Mouse (Mus musculus): Measurements from ENCODE around the gene Ppp1r3g. TPM values are rescaled to one million over a fixed set of nuclear protein-coding genes. Genes with fewer than 3 reads are reported as not detected.

Ppp1r3g gene
- polyA plus RNA-seq, 1 experiment from 2014 or later: 1.1 TPM

DNA sequence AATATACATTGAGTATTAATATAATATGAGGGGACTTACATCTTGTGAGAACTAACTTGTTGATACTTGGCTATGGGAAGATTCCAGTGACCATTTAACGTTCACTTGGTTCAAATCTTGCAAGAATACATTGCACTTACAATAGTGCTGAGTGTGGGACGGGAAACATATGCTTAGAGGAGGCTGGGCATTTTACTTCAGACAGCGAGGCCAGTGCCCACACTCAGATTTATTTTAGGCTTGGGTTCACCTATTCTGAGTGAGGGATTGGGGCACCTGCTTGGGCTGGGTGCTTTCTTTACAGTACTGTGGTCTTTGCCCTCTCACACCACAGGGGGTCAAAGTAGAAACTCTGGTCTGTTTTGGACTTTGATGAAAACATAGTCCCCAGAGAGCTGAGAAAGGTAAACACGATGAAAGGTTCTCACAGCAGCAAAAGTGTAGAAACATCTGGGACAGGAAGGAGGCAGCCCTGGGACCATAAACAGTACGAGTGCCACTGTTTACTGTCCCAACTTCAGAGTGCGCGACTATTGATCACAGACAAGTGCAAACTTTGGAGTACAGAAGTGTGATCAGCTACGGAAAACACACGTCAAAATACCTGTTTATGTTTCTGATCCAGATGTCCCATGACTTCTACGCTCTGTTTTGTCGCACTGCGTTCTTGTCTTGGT, 890 bp downstream of the Ppp1r3g start:
- no peak for ATAC-seq (ENCODE audit: low FRiP score)
- H3K4me3 ChIP-seq (ENCODE audit: low read depth, low read length): no peak overlapping the region
- H3K9me3 ChIP-seq (ENCODE audit: control insufficient read depth, low read length): no peaks in the 10 kb centered on the region
- 81% methylated on average over 12 of the region's 12 CpGs for WGBS
- DNase-seq (ENCODE audit: low spot score, missing footprints): no peak
- H3K27ac ChIP-seq (ENCODE audit: low read depth, low read length): no peak overlapping the region
- H3K9ac ChIP-seq (ENCODE audit: low read length): no peak overlapping the region
- H3K4me2 ChIP-seq: no peak overlapping the region
- no peaks in the 10 kb centered on the region for H3K36me3 ChIP-seq (ENCODE audit: control insufficient read depth, insufficient read depth, low read length)
- no peaks in the 10 kb centered on the region for H3K4me1 ChIP-seq (ENCODE audit: control insufficient read depth, insufficient read depth, low read length)
- H3K27me3 ChIP-seq (ENCODE audit: control insufficient read depth, insufficient read depth, low read length): no peaks in the 10 kb centered on the region

DNA sequence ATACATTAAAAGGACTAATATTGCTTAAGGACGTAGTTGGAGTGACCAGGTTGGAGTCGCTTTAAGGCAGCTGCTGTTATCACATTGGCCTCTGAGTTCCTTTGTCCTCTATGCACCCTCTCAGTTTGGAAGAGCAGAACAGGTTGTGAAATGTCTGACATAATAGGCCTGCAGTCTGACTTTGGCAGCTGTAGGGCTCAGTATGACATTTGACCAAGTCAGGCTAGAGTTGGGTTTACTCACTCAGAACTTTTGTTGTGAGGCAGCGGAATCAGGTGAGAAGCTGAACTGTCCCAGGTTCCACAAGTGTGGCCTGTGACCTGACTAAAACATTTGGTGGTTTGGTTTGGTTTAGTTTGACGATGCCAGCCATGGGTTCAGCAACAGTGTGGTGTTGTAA, 4.9 kb downstream of the Ppp1r3g start:
- Histone ChIP-seq H3K27me3 (ENCODE audit: control insufficient read depth, insufficient read depth, low read length) (peaks cover 6% of the 10 kb centered on the region), H3K4me2 (no peak overlapping the region), H3K4me1 (ENCODE audit: control insufficient read depth, insufficient read depth, low read length) (peaks cover 4% of the 10 kb centered on the region), H3K36me3 (ENCODE audit: control insufficient read depth, insufficient read depth, low read length) (no peaks in the 10 kb centered on the region), H3K27ac (ENCODE audit: low read depth, low read length) (no peak overlapping the region), H3K9me3 (ENCODE audit: control insufficient read depth, low read length) (no peaks in the 10 kb centered on the region), H3K9ac (ENCODE audit: low read length) (no peak overlapping the region), H3K4me3 (ENCODE audit: low read depth, low read length) (no peak overlapping the region)
- 93% methylated on average over 4 of the region's 4 CpGs for WGBS
- DNase-seq (ENCODE audit: low spot score, missing footprints) (no peak), ATAC-seq (ENCODE audit: low FRiP score) (no peak)

DNA sequence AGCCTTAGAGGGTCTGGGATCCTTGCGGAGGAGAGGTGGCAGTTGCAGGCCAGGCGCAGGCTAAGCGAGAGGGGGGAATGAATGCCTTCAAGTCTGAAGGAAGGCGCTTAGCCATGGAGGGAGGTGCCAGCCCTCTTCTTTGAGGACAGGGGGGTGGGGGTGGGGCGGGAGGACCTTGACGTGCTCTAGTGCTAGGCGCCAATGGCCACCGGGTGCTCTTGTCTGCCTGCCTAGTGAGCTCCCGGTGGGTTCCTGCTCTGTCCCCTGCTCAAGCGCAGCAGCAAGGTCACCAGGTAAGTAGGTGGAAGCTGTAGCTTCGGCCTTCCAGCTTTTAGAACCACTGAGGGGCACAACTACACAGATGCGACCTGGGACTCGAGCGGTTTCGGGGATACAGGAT, 9.1 kb downstream of the Ppp1r3g start:
- Histone ChIP-seq H3K27me3 (ENCODE audit: control insufficient read depth, insufficient read depth, low read length) (peaks cover 20% of the 10 kb centered on the region), H3K36me3 (ENCODE audit: control insufficient read depth, insufficient read depth, low read length) (no peaks in the 10 kb centered on the region), H3K9me3 (ENCODE audit: control insufficient read depth, low read length) (no peaks in the 10 kb centered on the region), H3K27ac (ENCODE audit: low read depth, low read length) (no peak overlapping the region), H3K4me1 (ENCODE audit: control insufficient read depth, insufficient read depth, low read length) (peaks cover 4% of the 10 kb centered on the region), H3K4me2 (peak overlapping the region; percentile 100), H3K9ac (ENCODE audit: low read length) (peak overlapping the region; percentile 61; the same call in 1 of the 2 replicates), H3K4me3 (ENCODE audit: low read depth, low read length) (peak overlapping the region; percentile 59)
- DNase-seq (ENCODE audit: low spot score, missing footprints) (peak; percentile 84), ATAC-seq (ENCODE audit: low FRiP score) (peak; percentile 56)
- 1% methylated on average over 15 of the region's 15 CpGs for WGBS

DNA sequence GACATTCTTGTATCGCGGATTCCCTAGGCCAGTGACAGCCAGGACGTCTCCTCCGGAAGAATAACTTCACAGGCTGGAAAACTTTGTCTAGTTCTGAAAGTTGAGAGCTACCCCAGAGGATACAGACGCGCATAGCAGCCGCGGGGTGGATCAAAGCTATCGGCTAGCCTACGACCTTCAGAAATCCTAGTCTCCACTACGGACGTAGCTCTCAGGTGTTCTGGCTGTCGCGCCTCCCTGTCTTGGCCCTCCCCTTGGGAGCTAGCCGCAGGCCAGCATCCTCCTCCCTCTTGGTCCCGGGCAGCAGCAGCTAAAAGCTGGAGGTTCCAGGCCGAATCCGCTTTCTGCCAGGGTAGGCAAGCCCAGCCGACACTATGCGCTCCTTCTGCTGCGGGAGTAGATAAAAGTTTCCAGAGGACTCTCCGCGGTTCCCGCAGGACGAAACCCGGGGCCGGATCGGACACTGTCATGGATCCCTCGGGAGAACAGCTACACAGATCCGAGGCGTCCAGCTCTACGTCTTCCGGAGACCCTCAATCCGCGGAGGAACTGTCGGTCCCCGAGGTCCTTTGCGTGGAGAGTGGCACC, 9.6 kb downstream of the Ppp1r3g start:
- ATAC-seq (ENCODE audit: low FRiP score) (peak; percentile 63), DNase-seq (ENCODE audit: low spot score, missing footprints) (peak; percentile 97)
- Histone ChIP-seq H3K4me2 (peak overlapping the region; percentile 100), H3K27me3 (ENCODE audit: control insufficient read depth, insufficient read depth, low read length) (peaks cover 20% of the 10 kb centered on the region), H3K4me1 (ENCODE audit: control insufficient read depth, insufficient read depth, low read length) (peaks cover 4% of the 10 kb centered on the region), H3K9ac (ENCODE audit: low read length) (peak overlapping the region; percentile 61), H3K27ac (ENCODE audit: low read depth, low read length) (no peak overlapping the region), H3K36me3 (ENCODE audit: control insufficient read depth, insufficient read depth, low read length) (no peaks in the 10 kb centered on the region), H3K4me3 (ENCODE audit: low read depth, low read length) (peak overlapping the region; percentile 59), H3K9me3 (ENCODE audit: control insufficient read depth, low read length) (no peaks in the 10 kb centered on the region)
- under 1% methylated on average over 38 of the region's 38 CpGs for WGBS

DNA sequence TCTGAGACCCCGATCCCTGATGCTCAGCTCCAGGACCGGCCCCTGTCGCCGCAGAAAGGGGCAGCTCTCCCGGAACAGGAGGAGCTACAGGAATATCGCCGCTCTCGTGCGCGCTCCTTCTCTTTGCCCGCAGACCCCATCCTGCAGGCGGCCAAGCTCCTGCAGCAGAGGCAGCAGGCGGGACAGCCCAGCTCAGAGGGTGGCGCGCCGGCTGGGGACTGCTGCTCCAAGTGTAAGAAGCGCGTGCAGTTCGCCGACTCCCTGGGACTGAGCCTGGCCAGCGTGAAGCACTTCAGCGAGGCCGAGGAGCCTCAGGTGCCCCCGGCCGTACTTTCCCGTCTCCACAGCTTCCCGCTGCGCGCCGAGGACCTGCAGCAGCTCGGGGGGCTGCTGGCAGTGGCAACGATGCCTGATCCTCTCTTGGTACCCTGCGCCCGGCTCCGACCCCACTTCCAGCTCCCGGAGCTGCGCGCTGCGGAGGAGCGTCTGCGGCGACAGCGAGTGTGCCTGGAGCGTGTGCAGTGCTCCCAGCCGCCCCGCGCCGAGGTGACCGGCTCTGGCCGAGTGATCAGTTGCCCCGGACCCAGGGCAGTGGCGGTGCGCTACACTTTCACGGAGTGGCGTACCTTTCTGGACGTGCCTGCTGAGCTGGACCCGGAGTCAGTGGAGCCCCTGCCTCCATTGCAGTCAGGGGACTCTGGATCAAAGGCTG, 10.2 kb downstream of the Ppp1r3g start:
- Histone ChIP-seq H3K4me1 (ENCODE audit: control insufficient read depth, insufficient read depth, low read length) (peaks cover 4% of the 10 kb centered on the region), H3K27me3 (ENCODE audit: control insufficient read depth, insufficient read depth, low read length) (peaks cover 20% of the 10 kb centered on the region), H3K36me3 (ENCODE audit: control insufficient read depth, insufficient read depth, low read length) (no peaks in the 10 kb centered on the region), H3K4me3 (ENCODE audit: low read depth, low read length) (peak overlapping the region; percentile 59), H3K9ac (ENCODE audit: low read length) (peak overlapping the region; percentile 61), H3K27ac (ENCODE audit: low read depth, low read length) (no peak overlapping the region), H3K9me3 (ENCODE audit: control insufficient read depth, low read length) (no peaks in the 10 kb centered on the region), H3K4me2 (peak overlapping the region; percentile 100)
- WGBS: under 1% methylated on average over 56 of the region's 57 CpGs
- no peak for DNase-seq (ENCODE audit: low spot score, missing footprints)
- peak; percentile 79 for ATAC-seq (ENCODE audit: low FRiP score)

DNA sequence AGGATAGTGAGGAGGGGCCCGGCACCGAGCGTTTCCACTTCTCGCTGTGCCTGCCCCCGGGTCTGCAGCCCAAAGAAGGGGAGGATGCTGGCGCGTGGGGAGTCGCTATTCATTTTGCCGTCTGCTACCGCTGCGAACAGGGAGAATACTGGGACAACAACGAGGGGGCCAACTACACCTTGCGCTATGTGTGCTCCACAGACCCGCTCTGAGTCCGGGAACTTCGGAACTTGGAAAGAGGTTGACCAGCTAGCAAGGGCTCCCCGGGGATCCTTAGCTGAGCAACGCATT, 10.7 kb downstream of the Ppp1r3g start:
- no peak overlapping the region for H3K27ac ChIP-seq (ENCODE audit: low read depth, low read length)
- WGBS: 1% methylated on average over 18 of the region's 18 CpGs
- peak overlapping the region; percentile 61 for H3K9ac ChIP-seq (ENCODE audit: low read length)
- H3K36me3 ChIP-seq (ENCODE audit: control insufficient read depth, insufficient read depth, low read length): no peaks in the 10 kb centered on the region
- H3K27me3 ChIP-seq (ENCODE audit: control insufficient read depth, insufficient read depth, low read length): peaks cover 20% of the 10 kb centered on the region
- H3K4me1 ChIP-seq (ENCODE audit: control insufficient read depth, insufficient read depth, low read length): peaks cover 4% of the 10 kb centered on the region
- peak; percentile 40; the same call in 1 of the 2 replicates for ATAC-seq (ENCODE audit: low FRiP score)
- peak overlapping the region; percentile 59 for H3K4me3 ChIP-seq (ENCODE audit: low read depth, low read length)
- peak; percentile 95 for DNase-seq (ENCODE audit: low spot score, missing footprints)
- no peaks in the 10 kb centered on the region for H3K9me3 ChIP-seq (ENCODE audit: control insufficient read depth, low read length)
- peak overlapping the region; percentile 100 for H3K4me2 ChIP-seq

DNA sequence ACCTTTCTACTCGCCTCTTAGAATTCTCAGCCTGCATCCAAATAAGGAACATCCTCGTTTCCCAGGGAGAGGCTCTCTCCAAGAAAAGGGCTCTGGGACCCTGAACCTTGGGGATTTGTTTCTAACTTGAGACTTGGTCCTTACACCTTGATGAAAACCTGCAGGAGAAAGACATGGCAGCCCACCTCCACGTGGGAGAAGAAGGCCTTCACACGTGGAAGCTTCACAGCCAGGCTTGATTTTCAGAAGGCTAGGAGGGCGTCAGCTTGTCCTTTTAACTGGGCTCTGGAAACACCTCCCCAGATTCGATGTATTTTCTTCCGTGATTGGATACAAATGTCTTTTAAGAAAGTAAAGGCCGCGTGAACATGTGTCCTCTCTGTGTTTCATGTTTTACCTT, 11.2 kb downstream of the Ppp1r3g start:
- H3K9ac ChIP-seq (ENCODE audit: low read length): no peak overlapping the region
- H3K27ac ChIP-seq (ENCODE audit: low read depth, low read length): no peak overlapping the region
- H3K4me1 ChIP-seq (ENCODE audit: control insufficient read depth, insufficient read depth, low read length): peaks cover 4% of the 10 kb centered on the region
- DNase-seq (ENCODE audit: low spot score, missing footprints) (peak; percentile 88), ATAC-seq (ENCODE audit: low FRiP score) (no peak)
- H3K4me3 ChIP-seq (ENCODE audit: low read depth, low read length): peak overlapping the region; percentile 59
- no peaks in the 10 kb centered on the region for H3K9me3 ChIP-seq (ENCODE audit: control insufficient read depth, low read length)
- peaks cover 20% of the 10 kb centered on the region for H3K27me3 ChIP-seq (ENCODE audit: control insufficient read depth, insufficient read depth, low read length)
- WGBS: 26% methylated on average over 9 of the region's 9 CpGs
- no peaks in the 10 kb centered on the region for H3K36me3 ChIP-seq (ENCODE audit: control insufficient read depth, insufficient read depth, low read length)
- peak overlapping the region; percentile 100 for H3K4me2 ChIP-seq

DNA sequence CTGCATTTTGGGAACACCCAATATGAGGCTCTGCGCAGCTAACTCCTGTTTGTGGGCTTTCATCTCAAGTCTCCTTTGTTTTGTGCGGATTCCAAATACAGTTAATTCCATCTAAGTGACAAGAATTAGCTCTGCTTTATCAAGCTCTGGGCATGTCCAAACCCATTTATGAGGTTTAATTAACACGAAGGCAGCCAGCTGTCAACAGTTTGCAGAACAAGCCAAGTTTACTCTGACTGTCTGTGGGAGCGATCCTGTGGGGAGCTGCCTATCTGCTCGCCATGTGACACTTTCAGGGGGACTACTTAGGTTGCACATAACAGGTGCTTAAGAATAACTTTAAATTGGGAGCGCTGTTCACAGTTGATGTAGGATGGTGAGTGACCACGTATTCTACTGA, 18.3 kb downstream of the Ppp1r3g start:
- Histone ChIP-seq H3K4me3 (ENCODE audit: low read depth, low read length) (no peak overlapping the region), H3K9me3 (ENCODE audit: control insufficient read depth, low read length) (no peaks in the 10 kb centered on the region), H3K27ac (ENCODE audit: low read depth, low read length) (no peak overlapping the region), H3K4me1 (ENCODE audit: control insufficient read depth, insufficient read depth, low read length) (no peaks in the 10 kb centered on the region), H3K36me3 (ENCODE audit: control insufficient read depth, insufficient read depth, low read length) (no peaks in the 10 kb centered on the region), H3K4me2 (no peak overlapping the region), H3K9ac (ENCODE audit: low read length) (no peak overlapping the region), H3K27me3 (ENCODE audit: control insufficient read depth, insufficient read depth, low read length) (no peaks in the 10 kb centered on the region)
- WGBS: 95% methylated on average over 7 of the region's 7 CpGs
- ATAC-seq (ENCODE audit: low FRiP score) (no peak), DNase-seq (ENCODE audit: low spot score, missing footprints) (no peak)

DNA sequence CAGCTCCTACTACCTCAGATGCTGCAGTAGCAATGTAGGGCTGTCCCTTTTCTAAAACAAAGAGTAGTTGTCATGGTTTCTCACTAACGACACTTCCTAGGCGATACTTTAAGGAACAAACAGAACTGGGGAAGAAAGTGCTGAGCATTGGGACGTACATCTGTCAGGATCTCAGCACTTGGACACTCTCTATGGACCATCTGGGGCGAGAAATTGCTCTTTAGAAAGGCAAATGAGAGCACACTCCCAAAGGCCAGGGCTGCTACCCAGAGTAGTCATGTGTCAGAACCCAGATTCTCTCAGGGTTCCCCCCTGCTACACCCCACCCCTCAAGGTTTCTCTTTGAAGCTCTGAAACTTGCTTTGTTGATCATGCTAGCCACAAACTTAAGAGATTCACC, 21.8 kb downstream of the Ppp1r3g start:
- no peak for DNase-seq (ENCODE audit: low spot score, missing footprints)

More for the DNA sequence above, 21.8 kb downstream of the Ppp1r3g start:
- Histone ChIP-seq H3K36me3 (ENCODE audit: control insufficient read depth, insufficient read depth, low read length) (no peaks in the 10 kb centered on the region), H3K4me1 (ENCODE audit: control insufficient read depth, insufficient read depth, low read length) (no peaks in the 10 kb centered on the region), H3K4me3 (ENCODE audit: low read depth, low read length) (no peak overlapping the region), H3K27me3 (ENCODE audit: control insufficient read depth, insufficient read depth, low read length) (no peaks in the 10 kb centered on the region), H3K9me3 (ENCODE audit: control insufficient read depth, low read length) (no peaks in the 10 kb centered on the region), H3K27ac (ENCODE audit: low read depth, low read length) (no peak overlapping the region), H3K9ac (ENCODE audit: low read length) (no peak overlapping the region), H3K4me2 (no peak overlapping the region)
- ATAC-seq (ENCODE audit: low FRiP score): no peak
- WGBS: 75% methylated on average over 4 of the region's 4 CpGs
